In genomic region chr17:24488186-24488661, GRCm38 (mm10) we compare ENCODE assay signal across 8 mouse cellular contexts. TPM values are rescaled to one million over a fixed set of nuclear protein-coding genes. Genes with fewer than 3 reads are reported as not detected.
DNase-seq lines count a peak whose midpoint lies in the region; ATAC-seq and TF ChIP-seq lines count a peak whose summit lies in the region.

TSS of gene Caskin1 (plus strand) at chr17:24488601.

- H3K4me2 ChIP-seq in forebrain, embryonic 13.5 days, result peak within 1 kb of the TSS; percentile 85
- peak within 1 kb of the TSS; percentile 86 for H3K4me2 ChIP-seq in midbrain, embryonic 13.5 days (replicated peaks)

- H3K9me3 ChIP-seq in forebrain, embryonic 13.5 days (replicated peaks), result no peaks in the 10 kb centered on the region
- no peaks in the 10 kb centered on the region for H3K9me3 ChIP-seq in midbrain, embryonic 13.5 days

- TF ChIP-seq CTCF in layer of hippocampus, adult 2 months (conservative IDR thresholded peaks at IDR 0.05), result no peak
- TF ChIP-seq CTCF in bone marrow macrophage, adult 2 months (IDR thresholded peaks at IDR 0.05; ENCODE audit: low read depth, low read length), result no peak

- intact Hi-C loops in left cerebral cortex, postnatal 10 days (cut with DNase I), result no loop called here

- H3K36me3 ChIP-seq in forebrain, embryonic 13.5 days (ENCODE audit: poor library complexity, severe bottlenecking), result no peaks in the 10 kb centered on the region
- H3K36me3 ChIP-seq in midbrain, embryonic 13.5 days, result no peaks in the 10 kb centered on the region

- H3K27me3 ChIP-seq in forebrain, embryonic 13.5 days, result no peaks in the 10 kb centered on the region
- H3K27me3 ChIP-seq in midbrain, embryonic 13.5 days, result no peaks in the 10 kb centered on the region

- H3K27ac ChIP-seq in layer of hippocampus, adult 2 months, result peak within 1 kb of the TSS; percentile 98
- no peak within 1 kb of the TSS for H3K27ac ChIP-seq in bone marrow macrophage, adult 2 months (ENCODE audit: insufficient read depth, low read depth, low read length)
- peak within 1 kb of the TSS; percentile 91 for H3K27ac ChIP-seq in forebrain, embryonic 13.5 days
- peak within 1 kb of the TSS; percentile 97 for H3K27ac ChIP-seq in midbrain, embryonic 13.5 days

- H3K9ac ChIP-seq in forebrain, embryonic 13.5 days, result peak within 1 kb of the TSS; percentile 93
- peak within 1 kb of the TSS; percentile 95 for H3K9ac ChIP-seq in midbrain, embryonic 13.5 days (replicated peaks)

- no peak for DNase-seq in layer of hippocampus, adult 2 months (ENCODE audit: low spot score in 2 of 2)
- DNase-seq in layer of hippocampus, adult 9-10 months (ENCODE audit: low spot score), result no peak
- DNase-seq in left cerebral cortex, postnatal 10 days (ENCODE audit: extremely low spot score in 1 of 2, low spot score in 2 of 2), result peak in 1 of 2 experiments; percentile 68
- no peak for DNase-seq in thymus, postnatal 10 days (ENCODE audit: low spot score in 2 of 2)

- TF ChIP-seq POLR2A in bone marrow macrophage, adult 2 months (IDR thresholded peaks at IDR 0.05; ENCODE audit: borderline replicate concordance, low read depth, low read length), result no peak

- WGBS in forebrain, embryonic 13.5 days, result under 1% methylated on average over 21 of the region's 45 CpGs
- 1% methylated on average over 42 of the region's 45 CpGs for WGBS in midbrain, embryonic 13.5 days

- peak; percentile 63 for ATAC-seq in forebrain, embryonic 13.5 days
- ATAC-seq in midbrain, embryonic 13.5 days, result peak; percentile 78
- ATAC-seq in monocyte, adult 5-6 weeks (replicated peaks; ENCODE audit: insufficient number of reproducible peaks, low FRiP score, low TSS enrichment, poor library complexity, severe bottlenecking), result no peak

- peak within 1 kb of the TSS; percentile 66 for H3K4me3 ChIP-seq in layer of hippocampus, adult 2 months
- peak within 1 kb of the TSS; percentile 62 for H3K4me3 ChIP-seq in bone marrow macrophage, adult 2 months (ENCODE audit: insufficient read depth, low read length)
- H3K4me3 ChIP-seq in forebrain, embryonic 13.5 days, result peak within 1 kb of the TSS; percentile 92
- peak within 1 kb of the TSS; percentile 90 for H3K4me3 ChIP-seq in midbrain, embryonic 13.5 days (replicated peaks)

- no peaks in the 10 kb centered on the region for H3K4me1 ChIP-seq in bone marrow macrophage, adult 2 months (ENCODE audit: control insufficient read depth, insufficient read depth, low read length)
- peaks cover 36% of the 10 kb centered on the region for H3K4me1 ChIP-seq in forebrain, embryonic 13.5 days
- H3K4me1 ChIP-seq in midbrain, embryonic 13.5 days (replicated peaks), result peaks cover 39% of the 10 kb centered on the region

RNA-seq across cellular contexts. Expression of gene Caskin1, which starts in this region (rescaled TPM):
- total RNA-seq in layer of hippocampus, adult 2 months (2021), result 100 to 1,000 TPM; 153 to 158 TPM
- 0.34 TPM in 1 of 2 replicates, not detected in the other for polyA plus RNA-seq in bone marrow macrophage, adult 2 months (2012; ENCODE audit: insufficient read depth, insufficient read length, missing spikeins)
- polyA plus RNA-seq in forebrain, embryonic 13.5 days (2015; fragmentation: Nextera tagmentation; extraction: Ambion mirVana), result 15.0 and 16.7 TPM in 2 replicates
- total RNA-seq in left cerebral cortex, postnatal 10 days (2021), result 100 to 1,000 TPM; 161 to 162 TPM
- 24.7 and 29.1 TPM in 2 replicates for polyA plus RNA-seq in midbrain, embryonic 13.5 days (2015; fragmentation: Nextera tagmentation; extraction: Ambion mirVana)
- not detected in 3 replicates for total RNA-seq in monocyte, adult 5-6 weeks (2017)

Comparison
In these comparisons a context has a peak if more than half of its experiments do, and no peak if none do; other contexts are left out.
1. RNA of gene Caskin1 (total RNA-seq): 161 to 162 TPM in left cerebral cortex, postnatal 10 days and 153 to 158 TPM in layer of hippocampus, adult 2 months; not detected in monocyte, adult 5-6 weeks; every median in the first group is over 100 times any median in the second.
2. RNA of gene Caskin1 (polyA plus RNA-seq): 24.7 to 29.1 TPM in midbrain, embryonic 13.5 days and 15.0 to 16.7 TPM in forebrain, embryonic 13.5 days; 0.34 TPM in bone marrow macrophage, adult 2 months; every median in the first group is over 10 times any median in the second.
3. Peak in every context shown above with its lines, with median percentiles within 50 percentile points of each other: H3K4me3 ChIP-seq.